Mouse (Mus musculus): Measurements from ENCODE around the gene Podxl2. TPM values are rescaled to one million over a fixed set of nuclear protein-coding genes. Genes with fewer than 3 reads are reported as not detected.
A peak's percentile ranks its signal among the peaks of the same experiment; 100 is the strongest.

Podxl2 gene
- polyA plus RNA-seq, 1 experiment from 2014 or later = 44.1 TPM

GRCm38 (mm10) chr6:88836178-88836819 lies 38.5 kb downstream of the Podxl2 start:
- no peak for ATAC-seq (ENCODE audit: extremely low read depth, insufficient number of reproducible peaks, low FRiP score, low TSS enrichment)
- H3K27ac ChIP-seq (replicated peaks) = no peak overlapping the region
- WGBS = 84% methylated on average over 28 of the region's 28 CpGs
- peaks cover 41% of the 10 kb centered on the region for H3K4me1 ChIP-seq
- no peak overlapping the region for H3K4me2 ChIP-seq
- no peaks in the 10 kb centered on the region for H3K27me3 ChIP-seq (replicated peaks)
- no peaks in the 10 kb centered on the region for H3K9me3 ChIP-seq
- no peak overlapping the region for H3K9ac ChIP-seq
- peaks cover 52% of the 10 kb centered on the region for H3K36me3 ChIP-seq
- H3K4me3 ChIP-seq = no peak overlapping the region

DNA sequence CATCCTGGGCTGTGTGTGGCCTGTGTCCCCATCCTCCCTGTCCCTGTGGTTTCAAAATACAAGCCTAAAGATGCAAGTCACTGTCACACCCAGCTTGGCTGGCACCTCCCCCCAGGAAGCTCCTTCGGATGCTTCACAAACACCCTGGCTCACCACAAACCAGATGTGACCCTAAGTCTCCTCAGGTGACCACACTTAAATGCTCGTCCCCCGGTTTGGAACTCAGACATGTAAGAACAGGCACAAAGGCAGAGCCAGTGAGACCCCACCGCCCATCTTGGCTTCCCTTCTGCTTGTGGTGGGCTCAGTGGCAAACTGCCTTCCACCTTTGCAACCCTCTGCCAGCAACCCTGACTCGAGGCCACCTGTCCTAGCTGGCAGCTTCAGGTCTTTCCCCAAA lies 39.8 kb downstream of the Podxl2 start:
- Histone ChIP-seq H3K4me1 (peaks cover 31% of the 10 kb centered on the region), H3K27me3 (replicated peaks) (0 out of 2 replicates have a peak, but pooled peaks cover 2% of the 10 kb centered on the region), H3K27ac (replicated peaks) (0 out of 2 replicates have a peak overlapping the region, but pooled peaks have one; percentile 8), H3K36me3 (peaks cover 52% of the 10 kb centered on the region), H3K9me3 (no peaks in the 10 kb centered on the region), H3K9ac (no peak overlapping the region), H3K4me3 (no peak overlapping the region), H3K4me2 (no peak overlapping the region)
- WGBS = 69% methylated on average over 5 of the region's 5 CpGs
- no peak for ATAC-seq (ENCODE audit: extremely low read depth, insufficient number of reproducible peaks, low FRiP score, low TSS enrichment)

- H3K4me1 ChIP-seq = peaks cover 31% of the 10 kb centered on the region
- H3K27ac ChIP-seq (replicated peaks) = peak overlapping the region; percentile 72
- WGBS = 58% methylated on average over 5 of the region's 5 CpGs
- ATAC-seq (ENCODE audit: extremely low read depth, insufficient number of reproducible peaks, low FRiP score, low TSS enrichment) = no peak
- no peak overlapping the region for H3K4me3 ChIP-seq
- peaks cover 40% of the 10 kb centered on the region for H3K36me3 ChIP-seq
- H3K9me3 ChIP-seq = no peaks in the 10 kb centered on the region
- peak overlapping the region; percentile 9; the same call in 1 of the 2 replicates for H3K4me2 ChIP-seq
- peaks cover 3% of the 10 kb centered on the region; the same call in 1 of the 2 replicates for H3K27me3 ChIP-seq (replicated peaks)
- peak overlapping the region; percentile 40; the same call in 1 of the 2 replicates for H3K9ac ChIP-seq
Measured at GRCm38 (mm10) chr6:88833340-88834140, 41.3 kb downstream of the Podxl2 start.

DNA sequence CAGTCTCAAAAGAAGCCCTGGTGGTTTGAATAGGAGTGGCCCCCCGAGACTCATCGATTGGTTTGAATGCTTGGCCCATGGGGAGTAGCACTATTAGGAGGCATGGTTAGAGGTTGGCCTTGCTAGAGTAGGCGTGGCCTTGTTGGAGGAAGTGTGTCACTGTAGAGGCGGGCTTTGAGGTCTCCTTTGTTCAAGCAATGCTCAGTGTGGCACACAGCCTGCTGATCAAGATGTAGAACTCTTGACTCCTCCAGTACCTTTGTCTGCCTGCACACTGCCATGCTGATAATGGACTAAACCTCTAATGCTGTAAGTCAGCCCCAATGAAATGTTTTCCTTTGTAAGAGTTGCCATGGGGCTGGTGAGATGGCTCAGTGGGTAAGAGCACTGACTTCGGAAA lies 42.2 kb downstream of the Podxl2 start:
- H3K36me3 ChIP-seq = peaks cover 31% of the 10 kb centered on the region
- peaks cover 31% of the 10 kb centered on the region for H3K4me1 ChIP-seq
- WGBS = 77% methylated on average over 5 of the region's 5 CpGs
- no peak overlapping the region for H3K4me2 ChIP-seq
- no peaks in the 10 kb centered on the region for H3K9me3 ChIP-seq
- H3K27ac ChIP-seq (replicated peaks) = peak overlapping the region; percentile 42; the same call in 1 of the 2 replicates
- no peak overlapping the region for H3K4me3 ChIP-seq
- no peak for ATAC-seq (ENCODE audit: extremely low read depth, insufficient number of reproducible peaks, low FRiP score, low TSS enrichment)
- no peak overlapping the region for H3K9ac ChIP-seq
- peaks cover 3% of the 10 kb centered on the region; the same call in 1 of the 2 replicates for H3K27me3 ChIP-seq (replicated peaks)

GRCm38 (mm10) chr6:88831456-88831855 lies 43.4 kb downstream of the Podxl2 start:
- Histone ChIP-seq H3K4me2 (no peak overlapping the region), H3K9ac (no peak overlapping the region), H3K4me1 (peaks cover 39% of the 10 kb centered on the region), H3K9me3 (no peaks in the 10 kb centered on the region), H3K27me3 (replicated peaks) (peaks cover 3% of the 10 kb centered on the region; the same call in 1 of the 2 replicates), H3K4me3 (no peak overlapping the region), H3K36me3 (peaks cover 19% of the 10 kb centered on the region), H3K27ac (replicated peaks) (no peak overlapping the region)
- ATAC-seq (ENCODE audit: extremely low read depth, insufficient number of reproducible peaks, low FRiP score, low TSS enrichment) = no peak
- 27% methylated on average over 8 of the region's 8 CpGs for WGBS

DNA sequence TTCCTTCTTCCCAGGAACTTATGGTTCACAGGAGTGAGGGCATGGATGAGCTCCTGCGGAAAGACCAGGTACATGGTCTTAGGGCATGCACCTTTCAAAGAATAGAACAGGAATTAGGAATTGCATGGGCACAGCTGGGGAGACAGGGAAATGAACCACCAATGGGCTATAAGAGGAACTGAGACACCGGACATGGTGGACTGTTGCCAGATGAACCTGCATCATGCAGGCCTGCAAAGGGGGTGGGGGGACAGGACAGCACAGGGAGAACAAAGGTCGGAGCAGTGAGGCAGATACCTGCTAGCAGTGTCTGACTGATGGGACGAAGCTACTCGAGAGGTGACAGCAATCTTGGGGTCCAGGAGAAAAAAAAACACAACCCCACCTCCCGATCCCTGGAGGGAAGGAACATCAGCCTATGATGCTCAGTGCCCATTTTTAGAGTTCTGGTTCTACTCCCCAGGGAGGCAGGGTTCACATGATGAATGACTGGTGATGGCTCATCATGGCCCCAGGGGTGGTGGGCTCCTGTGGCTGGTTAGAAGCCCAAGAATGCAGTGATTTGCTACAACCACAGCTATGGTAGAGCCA lies 44.6 kb downstream of the Podxl2 start:
- 83% methylated on average over 6 of the region's 6 CpGs for WGBS
- H3K4me2 ChIP-seq = no peak overlapping the region
- peaks cover 45% of the 10 kb centered on the region for H3K4me1 ChIP-seq
- H3K27me3 ChIP-seq (replicated peaks) = peaks cover 3% of the 10 kb centered on the region; the same call in 1 of the 2 replicates
- H3K4me3 ChIP-seq = no peak overlapping the region
- no peak for ATAC-seq (ENCODE audit: extremely low read depth, insufficient number of reproducible peaks, low FRiP score, low TSS enrichment)
- peaks cover 6% of the 10 kb centered on the region for H3K36me3 ChIP-seq
- no peak overlapping the region for H3K27ac ChIP-seq (replicated peaks)
- no peak overlapping the region for H3K9ac ChIP-seq
- no peaks in the 10 kb centered on the region for H3K9me3 ChIP-seq

DNA sequence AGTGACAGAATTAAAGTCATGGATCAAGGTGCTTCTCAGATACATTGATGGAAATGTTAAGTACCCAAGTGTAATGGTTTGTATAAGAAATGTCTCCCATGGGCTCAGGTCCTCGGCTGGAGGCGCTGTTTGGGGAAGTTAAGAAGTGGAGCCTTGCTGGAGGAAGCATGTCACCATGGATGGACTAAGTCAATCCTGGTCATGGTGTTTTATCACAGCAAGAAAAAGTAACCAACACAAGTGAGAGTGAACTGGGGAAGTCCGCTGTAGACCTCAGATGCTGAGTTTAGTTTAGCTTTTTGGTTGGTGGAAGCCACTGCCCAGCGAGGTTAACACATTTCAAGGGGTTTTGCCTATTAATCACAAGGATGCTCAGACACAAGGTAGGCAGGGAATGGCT lies 45.3 kb downstream of the Podxl2 start:
- Histone ChIP-seq H3K9ac (no peak overlapping the region), H3K36me3 (no peaks in the 10 kb centered on the region), H3K4me1 (peaks cover 44% of the 10 kb centered on the region), H3K4me2 (no peak overlapping the region), H3K27ac (replicated peaks) (no peak overlapping the region), H3K4me3 (no peak overlapping the region), H3K9me3 (no peaks in the 10 kb centered on the region), H3K27me3 (replicated peaks) (peaks cover 6% of the 10 kb centered on the region; the same call in 1 of the 2 replicates)
- 81% methylated on average over 4 of the region's 4 CpGs for WGBS
- no peak for ATAC-seq (ENCODE audit: extremely low read depth, insufficient number of reproducible peaks, low FRiP score, low TSS enrichment)

DNA sequence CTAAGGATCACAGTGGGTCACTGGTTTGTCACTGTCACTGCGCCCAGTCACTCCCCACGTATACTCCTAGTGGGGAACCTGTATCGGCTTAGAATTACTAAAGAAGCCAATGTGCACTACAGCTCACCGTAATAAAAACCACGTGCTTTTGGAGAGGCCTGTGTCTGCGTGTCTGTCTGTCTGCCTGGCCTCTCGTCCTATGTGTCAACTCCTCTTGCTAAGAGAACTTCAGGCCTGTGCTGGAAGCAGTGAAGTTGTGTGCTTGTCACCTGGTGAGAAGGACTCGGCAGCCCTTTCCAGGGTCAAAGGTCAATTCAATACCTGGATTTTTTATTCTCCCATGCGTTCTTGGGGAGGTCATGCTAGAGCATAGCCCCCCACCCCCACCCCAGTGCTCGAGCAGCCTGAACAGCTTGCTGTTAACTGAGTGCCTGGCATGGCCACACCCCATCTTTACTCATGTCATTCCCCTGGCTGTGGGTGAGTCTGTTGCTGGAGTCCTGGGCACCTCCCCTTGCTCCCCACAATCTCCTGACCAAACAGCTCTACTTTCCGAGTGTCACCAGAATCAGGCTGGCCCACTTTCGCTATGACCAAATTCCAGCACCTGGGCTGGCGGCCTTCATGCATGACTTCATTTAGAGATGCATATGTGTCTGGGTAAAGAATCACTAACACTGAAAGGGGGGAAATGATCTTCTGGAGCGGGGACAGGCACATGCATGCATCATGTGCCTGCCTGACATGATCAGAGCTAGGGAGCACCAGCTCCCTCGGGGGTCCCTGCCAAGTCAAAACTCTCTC lies 46.4 kb downstream of the Podxl2 start:
- Histone ChIP-seq H3K4me1 (peaks cover 33% of the 10 kb centered on the region), H3K4me3 (no peak overlapping the region), H3K9ac (no peak overlapping the region), H3K4me2 (no peak overlapping the region), H3K27ac (replicated peaks) (no peak overlapping the region), H3K9me3 (no peaks in the 10 kb centered on the region), H3K36me3 (no peaks in the 10 kb centered on the region), H3K27me3 (replicated peaks) (peaks cover 6% of the 10 kb centered on the region; the same call in 1 of the 2 replicates)
- 64% methylated on average over 15 of the region's 15 CpGs for WGBS
- ATAC-seq (ENCODE audit: extremely low read depth, insufficient number of reproducible peaks, low FRiP score, low TSS enrichment) = no peak

- peaks cover 6% of the 10 kb centered on the region; the same call in 1 of the 2 replicates for H3K27me3 ChIP-seq (replicated peaks)
- WGBS = 58% methylated on average over 13 of the region's 13 CpGs
- H3K27ac ChIP-seq (replicated peaks) = no peak overlapping the region
- H3K4me2 ChIP-seq = no peak overlapping the region
- no peak for ATAC-seq (ENCODE audit: extremely low read depth, insufficient number of reproducible peaks, low FRiP score, low TSS enrichment)
- peaks cover 24% of the 10 kb centered on the region for H3K4me1 ChIP-seq
- no peaks in the 10 kb centered on the region for H3K9me3 ChIP-seq
- no peak overlapping the region for H3K4me3 ChIP-seq
- H3K36me3 ChIP-seq = no peaks in the 10 kb centered on the region
- H3K9ac ChIP-seq = no peak overlapping the region
Measured at GRCm38 (mm10) chr6:88827395-88828205, 47.2 kb downstream of the Podxl2 start.

DNA sequence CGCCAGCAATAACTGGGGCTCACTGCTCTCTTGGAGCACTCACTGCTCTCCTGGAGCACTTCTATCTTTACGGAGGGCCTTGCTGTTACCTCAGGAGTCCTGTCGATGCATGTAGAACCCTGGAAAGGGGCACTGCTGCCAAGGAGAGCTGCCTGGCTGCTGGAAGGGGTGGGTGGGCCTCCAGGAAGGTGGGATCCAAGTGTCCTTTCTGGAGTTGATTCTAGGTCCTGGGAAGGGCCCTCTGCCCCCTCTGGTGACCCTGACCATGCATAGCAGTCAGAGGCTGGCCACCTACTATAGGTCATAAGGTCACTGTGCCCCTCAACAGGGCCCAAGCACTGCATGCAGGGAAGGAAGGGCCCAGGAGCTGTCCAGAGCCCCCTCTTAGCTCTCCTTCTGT lies 47.9 kb downstream of the Podxl2 start:
- no peak for ATAC-seq (ENCODE audit: extremely low read depth, insufficient number of reproducible peaks, low FRiP score, low TSS enrichment)
- Histone ChIP-seq H3K9me3 (no peaks in the 10 kb centered on the region), H3K36me3 (no peaks in the 10 kb centered on the region), H3K4me1 (peaks cover 22% of the 10 kb centered on the region), H3K9ac (no peak overlapping the region), H3K4me3 (no peak overlapping the region), H3K27me3 (replicated peaks) (peaks cover 6% of the 10 kb centered on the region; the same call in 1 of the 2 replicates), H3K27ac (replicated peaks) (no peak overlapping the region), H3K4me2 (no peak overlapping the region)
- WGBS = 44% methylated on average over 3 of the region's 3 CpGs
